In genomic region chr5:29029957-29030356, GRCm38 (mm10) we compare ENCODE assay signal across 20 mouse cellular contexts.
A peak's percentile ranks its signal among the peaks of the same experiment; 100 is the strongest.
DNase-seq lines count a peak whose midpoint lies in the region; ATAC-seq and TF ChIP-seq lines count a peak whose summit lies in the region.
"Had no signal": no experiment of that assay in that cellular context is flagged by ENCODE, and none has a peak within 500 bp of the region (broad histone marks: within the 10 kb centered on the region; RNA-seq: fewer than 3 reads in every experiment).

No protein-coding gene starts in this region.

- H3K9ac ChIP-seq in heart, embryonic 12.5 days, result no peak overlapping the region
- no peak overlapping the region for H3K9ac ChIP-seq in heart, embryonic 16.5 days (ENCODE audit: low read length)
- no peak overlapping the region for H3K9ac ChIP-seq in intestine, embryonic 15.5 days
- H3K9ac ChIP-seq in stomach, postnatal 0 days (ENCODE audit: low read length), result no peak overlapping the region
- H3K9ac ChIP-seq: embryonic facial prominence, embryonic 13.5 days; forebrain, embryonic 12.5 days; hindbrain, embryonic 13.5 days had no signal

- H3K9me3 ChIP-seq in heart, embryonic 12.5 days (replicated peaks), result no peaks in the 10 kb centered on the region
- H3K9me3 ChIP-seq in heart, embryonic 16.5 days (replicated peaks; ENCODE audit: control insufficient read depth, low read length), result no peaks in the 10 kb centered on the region
- H3K9me3 ChIP-seq in intestine, embryonic 15.5 days, result no peaks in the 10 kb centered on the region
- no peaks in the 10 kb centered on the region for H3K9me3 ChIP-seq in stomach, postnatal 0 days (ENCODE audit: control insufficient read depth, low read length)
- H3K9me3 ChIP-seq: embryonic facial prominence, embryonic 13.5 days; forebrain, embryonic 12.5 days; hindbrain, embryonic 13.5 days had no signal

- H3K36me3 ChIP-seq in heart, embryonic 12.5 days, result no peaks in the 10 kb centered on the region
- H3K36me3 ChIP-seq in heart, embryonic 16.5 days (ENCODE audit: control insufficient read depth, insufficient read depth), result no peaks in the 10 kb centered on the region
- H3K36me3 ChIP-seq in intestine, embryonic 15.5 days, result no peaks in the 10 kb centered on the region
- H3K36me3 ChIP-seq in stomach, postnatal 0 days (ENCODE audit: control insufficient read depth, insufficient read depth, low read length), result no peaks in the 10 kb centered on the region
- H3K36me3 ChIP-seq: embryonic facial prominence, embryonic 13.5 days; forebrain, embryonic 12.5 days; hindbrain, embryonic 13.5 days had no signal

- H3K4me1 ChIP-seq in heart, embryonic 12.5 days (replicated peaks), result peaks cover 35% of the 10 kb centered on the region
- peaks cover 12% of the 10 kb centered on the region for H3K4me1 ChIP-seq in heart, embryonic 16.5 days (ENCODE audit: control insufficient read depth, insufficient read depth, low read length)
- H3K4me1 ChIP-seq in intestine, embryonic 15.5 days (replicated peaks), result 0 out of 2 replicates have a peak, but pooled peaks cover 3% of the 10 kb centered on the region
- H3K4me1 ChIP-seq in stomach, postnatal 0 days (replicated peaks; ENCODE audit: control insufficient read depth, insufficient read depth), result no peaks in the 10 kb centered on the region
- H3K4me1 ChIP-seq: embryonic facial prominence, embryonic 13.5 days; forebrain, embryonic 12.5 days; hindbrain, embryonic 13.5 days had no signal

- TF ChIP-seq EP300 in stomach, postnatal 0 days (optimal IDR thresholded peaks at IDR 0.05), result peak; percentile 77

- no peak for TF ChIP-seq CTCF in stomach, postnatal 0 days (IDR thresholded peaks at IDR 0.05; ENCODE audit: low read depth)

- H3K4me3 ChIP-seq in heart, embryonic 12.5 days, result no peak overlapping the region
- H3K4me3 ChIP-seq in heart, embryonic 16.5 days (ENCODE audit: low read length), result no peak overlapping the region
- no peak overlapping the region for H3K4me3 ChIP-seq in intestine, embryonic 15.5 days (replicated peaks)
- H3K4me3 ChIP-seq in stomach, postnatal 0 days (ENCODE audit: low read depth, low read length), result no peak overlapping the region
- H3K4me3 ChIP-seq: embryonic facial prominence, embryonic 13.5 days; forebrain, embryonic 12.5 days; hindbrain, embryonic 13.5 days had no signal

- no peaks in the 10 kb centered on the region for H3K27me3 ChIP-seq in heart, embryonic 12.5 days (replicated peaks)
- no peaks in the 10 kb centered on the region for H3K27me3 ChIP-seq in heart, embryonic 16.5 days (ENCODE audit: control insufficient read depth, insufficient read depth, low read length)
- H3K27me3 ChIP-seq in intestine, embryonic 15.5 days (replicated peaks), result no peaks in the 10 kb centered on the region
- H3K27me3 ChIP-seq in stomach, postnatal 0 days (ENCODE audit: control insufficient read depth, insufficient read depth, low read length), result no peaks in the 10 kb centered on the region
- H3K27me3 ChIP-seq: CH12.LX; embryonic facial prominence, embryonic 13.5 days; forebrain, embryonic 12.5 days; hindbrain, embryonic 13.5 days had no signal

- peak overlapping the region; percentile 55 for H3K4me2 ChIP-seq in heart, embryonic 12.5 days
- H3K4me2 ChIP-seq in heart, embryonic 16.5 days (ENCODE audit: low read depth, low read length), result peak overlapping the region; percentile 39
- peak overlapping the region; percentile 18 for H3K4me2 ChIP-seq in intestine, embryonic 15.5 days (replicated peaks)
- no peak overlapping the region for H3K4me2 ChIP-seq in stomach, postnatal 0 days (replicated peaks; ENCODE audit: low read depth)
- H3K4me2 ChIP-seq: embryonic facial prominence, embryonic 13.5 days; forebrain, embryonic 12.5 days; hindbrain, embryonic 13.5 days had no signal

- H3K27ac ChIP-seq in heart, embryonic 12.5 days (ENCODE audit: poor library complexity, severe bottlenecking), result peak overlapping the region; percentile 60
- H3K27ac ChIP-seq in heart, embryonic 16.5 days (ENCODE audit: low read length), result no peak overlapping the region
- peak overlapping the region; percentile 28; the same call in 1 of the 2 replicates for H3K27ac ChIP-seq in intestine, embryonic 15.5 days
- H3K27ac ChIP-seq in stomach, postnatal 0 days (replicated peaks), result 0 out of 2 replicates have a peak overlapping the region, but pooled peaks have one; percentile 20
- H3K27ac ChIP-seq: embryonic facial prominence, embryonic 13.5 days; forebrain, embryonic 12.5 days; hindbrain, embryonic 13.5 days; hindbrain, postnatal 0 days had no signal

- intact Hi-C loops in heart, postnatal 25 days (cut with DNase I), result no loop called here

- ATAC-seq in heart, embryonic 12.5 days (ENCODE audit: insufficient number of reproducible peaks, low FRiP score), result no peak
- ATAC-seq in heart, embryonic 16.5 days (replicated peaks; ENCODE audit: extremely low read depth, insufficient read depth, low FRiP score), result no peak
- peak; percentile 72 for ATAC-seq in intestine, embryonic 15.5 days
- ATAC-seq in stomach, postnatal 0 days (ENCODE audit: low FRiP score, low TSS enrichment), result no peak
- ATAC-seq: activated CD4-positive, CD25-positive, alpha-beta regulatory T cell, adult 4 months; hindbrain, postnatal 0 days; Patski had no signal

- no peak for DNase-seq in heart, adult 11 months
- no peak for DNase-seq in heart, postnatal 25 days (ENCODE audit: low spot score)
- DNase-seq in stomach, postnatal 0 days (ENCODE audit: low spot score), result no peak
- DNase-seq in urinary bladder, adult 18-20 months (ENCODE audit: low spot score in 2 of 2), result no peak
- DNase-seq: adrenal gland, postnatal 14 days; cerebellum, adult 18-20 months; cerebellum, adult 9-11 months; cerebellum, postnatal 36 days; gastrocnemius, postnatal 14 days; kidney, adult 18-20 months had no signal

- 41% methylated on average over 5 of the region's 5 CpGs for WGBS in heart, embryonic 12.5 days
- 32% methylated on average over 5 of the region's 5 CpGs for WGBS in heart, embryonic 16.5 days
- WGBS in intestine, embryonic 15.5 days, result 49% methylated on average over 5 of the region's 5 CpGs
- WGBS in stomach, postnatal 0 days, result 30% methylated on average over 5 of the region's 5 CpGs
